Mouse (Mus musculus) testis, adult 2 months (tissue): ENCODE data around the gene Tspo2.

Experiments used
- CTCF ChIP-seq: fragments of 200-500 bp; IDR thresholded peaks from 2 replicates; pipeline ENCODE4 v1.5.1; 2012; ENCODE audit warnings: low read depth, mild to moderate bottlenecking, inconsistent platforms, low read length, moderate library complexity; ENCODE audit not compliant: control insufficient read depth, insufficient read depth, insufficient replicate concordance
- POLR2A ChIP-seq: fragments of 200-500 bp; IDR thresholded peaks from 2 replicates; pipeline ENCODE4 v1.6.1; 2012; ENCODE audit warnings: low read depth, mild to moderate bottlenecking, inconsistent platforms, low read length, moderate library complexity; ENCODE audit not compliant: control insufficient read depth

DNA sequence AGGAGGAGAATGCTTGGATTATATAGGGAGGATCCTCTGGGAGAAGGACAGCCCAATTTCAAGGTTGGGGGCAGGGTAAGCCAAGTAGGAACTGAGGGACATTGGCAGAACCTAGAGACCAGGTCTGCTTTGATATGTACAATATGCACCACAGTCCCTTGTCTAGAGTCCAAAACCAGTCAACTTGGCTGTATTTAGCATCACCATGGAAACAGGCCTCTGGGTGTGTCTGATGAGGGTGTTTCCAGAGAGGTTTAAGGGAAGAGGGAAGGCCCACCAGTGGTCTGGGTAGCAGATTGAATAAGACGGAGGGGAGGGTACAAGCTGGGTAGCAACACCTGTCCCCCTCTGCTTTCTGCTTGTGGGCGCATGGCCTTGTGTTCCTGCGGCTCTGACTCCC is 38.1 kb upstream of the Tspo2 start:
- TF ChIP-seq POLR2A (no peak), CTCF (no peak)
